Mouse (Mus musculus): ENCODE measurements around the gene Akap11. TPM values are rescaled to one million over a fixed set of nuclear protein-coding genes. Genes with fewer than 3 reads are reported as not detected.

Gene Akap11
- polyA plus RNA-seq, 1 experiment from 2014 or later: 34.5 TPM

- Histone ChIP-seq H3K36me3 (replicated peaks; ENCODE audit: control insufficient read depth, insufficient read depth) (peaks cover 80% of the 10 kb centered on the region), H3K9ac (no peak overlapping the region), H3K4me2 (replicated peaks) (no peak overlapping the region), H3K27ac (no peak overlapping the region), H3K4me3 (replicated peaks; ENCODE audit: low read length) (no peak overlapping the region), H3K4me1 (replicated peaks; ENCODE audit: control insufficient read depth, insufficient read depth, low read length) (no peaks in the 10 kb centered on the region), H3K9me3 (ENCODE audit: control insufficient read depth, low read length) (no peaks in the 10 kb centered on the region), H3K27me3 (ENCODE audit: control insufficient read depth, insufficient read depth, low read length) (no peaks in the 10 kb centered on the region)
- 82% methylated on average over 9 of the region's 9 CpGs for WGBS
- DNase-seq (ENCODE audit: low spot score) (peak; percentile 59), ATAC-seq (ENCODE audit: low FRiP score) (no peak)
Observed at GRCm38 (mm10) chr14:78510713-78511112, 25.9 kb downstream of the Akap11 start.

- no peak for DNase-seq (ENCODE audit: low spot score)
- no peaks in the 10 kb centered on the region for H3K4me1 ChIP-seq (replicated peaks; ENCODE audit: control insufficient read depth, insufficient read depth, low read length)
- H3K4me2 ChIP-seq (replicated peaks): no peak overlapping the region
- no peaks in the 10 kb centered on the region for H3K9me3 ChIP-seq (ENCODE audit: control insufficient read depth, low read length)
- no peak overlapping the region for H3K9ac ChIP-seq
- H3K27me3 ChIP-seq (ENCODE audit: control insufficient read depth, insufficient read depth, low read length): no peaks in the 10 kb centered on the region
- no peak overlapping the region for H3K4me3 ChIP-seq (replicated peaks; ENCODE audit: low read length)
- no peak overlapping the region for H3K27ac ChIP-seq
- 97% methylated on average over 6 of the region's 6 CpGs for WGBS
- ATAC-seq (ENCODE audit: low FRiP score): no peak
- peaks cover 85% of the 10 kb centered on the region for H3K36me3 ChIP-seq (replicated peaks; ENCODE audit: control insufficient read depth, insufficient read depth)
Observed at GRCm38 (mm10) chr14:78509791-78510190, 26.8 kb downstream of the Akap11 start.

- no peak overlapping the region for H3K27ac ChIP-seq
- H3K4me2 ChIP-seq (replicated peaks): no peak overlapping the region
- H3K9me3 ChIP-seq (ENCODE audit: control insufficient read depth, low read length): no peaks in the 10 kb centered on the region
- peaks cover 54% of the 10 kb centered on the region for H3K36me3 ChIP-seq (replicated peaks; ENCODE audit: control insufficient read depth, insufficient read depth)
- DNase-seq (ENCODE audit: low spot score) (no peak), ATAC-seq (ENCODE audit: low FRiP score) (no peak)
- no peaks in the 10 kb centered on the region for H3K4me1 ChIP-seq (replicated peaks; ENCODE audit: control insufficient read depth, insufficient read depth, low read length)
- 78% methylated on average over 3 of the region's 3 CpGs for WGBS
- H3K4me3 ChIP-seq (replicated peaks; ENCODE audit: low read length): no peak overlapping the region
- H3K9ac ChIP-seq: no peak overlapping the region
- H3K27me3 ChIP-seq (ENCODE audit: control insufficient read depth, insufficient read depth, low read length): no peaks in the 10 kb centered on the region
Observed at GRCm38 (mm10) chr14:78500578-78500977, 36.0 kb downstream of the Akap11 start.

- ATAC-seq (ENCODE audit: low FRiP score) (no peak), DNase-seq (ENCODE audit: low spot score) (no peak)
- Histone ChIP-seq H3K27ac (no peak overlapping the region), H3K27me3 (ENCODE audit: control insufficient read depth, insufficient read depth, low read length) (no peaks in the 10 kb centered on the region), H3K4me2 (replicated peaks) (no peak overlapping the region), H3K36me3 (replicated peaks; ENCODE audit: control insufficient read depth, insufficient read depth) (peaks cover 72% of the 10 kb centered on the region), H3K9ac (no peak overlapping the region), H3K4me3 (replicated peaks; ENCODE audit: low read length) (no peak overlapping the region), H3K4me1 (replicated peaks; ENCODE audit: control insufficient read depth, insufficient read depth, low read length) (no peaks in the 10 kb centered on the region), H3K9me3 (ENCODE audit: control insufficient read depth, low read length) (no peaks in the 10 kb centered on the region)
- WGBS: 97% methylated on average over 4 of the region's 4 CpGs
Observed at GRCm38 (mm10) chr14:78496691-78497090, 39.9 kb downstream of the Akap11 start.

- DNase-seq (ENCODE audit: low spot score) (no peak), ATAC-seq (ENCODE audit: low FRiP score) (no peak)
- Histone ChIP-seq H3K36me3 (replicated peaks; ENCODE audit: control insufficient read depth, insufficient read depth) (peaks cover 74% of the 10 kb centered on the region), H3K4me3 (replicated peaks; ENCODE audit: low read length) (no peak overlapping the region), H3K27ac (no peak overlapping the region), H3K4me2 (replicated peaks) (no peak overlapping the region), H3K9ac (no peak overlapping the region), H3K4me1 (replicated peaks; ENCODE audit: control insufficient read depth, insufficient read depth, low read length) (no peaks in the 10 kb centered on the region), H3K9me3 (ENCODE audit: control insufficient read depth, low read length) (no peaks in the 10 kb centered on the region), H3K27me3 (ENCODE audit: control insufficient read depth, insufficient read depth, low read length) (no peaks in the 10 kb centered on the region)
- WGBS: 82% methylated on average over 4 of the region's 4 CpGs
Observed at GRCm38 (mm10) chr14:78495241-78495640, 41.4 kb downstream of the Akap11 start.

GRCm38 (mm10) chr14:78492602-78493001 is 44.0 kb downstream of the Akap11 start:
- Histone ChIP-seq H3K9me3 (ENCODE audit: control insufficient read depth, low read length) (no peaks in the 10 kb centered on the region), H3K4me1 (replicated peaks; ENCODE audit: control insufficient read depth, insufficient read depth, low read length) (no peaks in the 10 kb centered on the region), H3K27me3 (ENCODE audit: control insufficient read depth, insufficient read depth, low read length) (no peaks in the 10 kb centered on the region), H3K4me2 (replicated peaks) (no peak overlapping the region), H3K27ac (no peak overlapping the region), H3K9ac (no peak overlapping the region), H3K4me3 (replicated peaks; ENCODE audit: low read length) (no peak overlapping the region), H3K36me3 (replicated peaks; ENCODE audit: control insufficient read depth, insufficient read depth) (peaks cover 59% of the 10 kb centered on the region)
- DNase-seq (ENCODE audit: low spot score): no peak
- WGBS: 83% methylated on average over 9 of the region's 9 CpGs
- ATAC-seq (ENCODE audit: low FRiP score): no peak

GRCm38 (mm10) chr14:78491432-78491831 is 45.2 kb downstream of the Akap11 start:
- Histone ChIP-seq H3K9me3 (ENCODE audit: control insufficient read depth, low read length) (no peaks in the 10 kb centered on the region), H3K36me3 (replicated peaks; ENCODE audit: control insufficient read depth, insufficient read depth) (peaks cover 51% of the 10 kb centered on the region), H3K9ac (no peak overlapping the region), H3K27me3 (ENCODE audit: control insufficient read depth, insufficient read depth, low read length) (no peaks in the 10 kb centered on the region), H3K4me1 (replicated peaks; ENCODE audit: control insufficient read depth, insufficient read depth, low read length) (no peaks in the 10 kb centered on the region), H3K27ac (no peak overlapping the region), H3K4me2 (replicated peaks) (no peak overlapping the region), H3K4me3 (replicated peaks; ENCODE audit: low read length) (no peak overlapping the region)
- ATAC-seq (ENCODE audit: low FRiP score): no peak
- no peak for DNase-seq (ENCODE audit: low spot score)

GRCm38 (mm10) chr14:78482385-78483231 is 54.0 kb downstream of the Akap11 start:
- ATAC-seq (ENCODE audit: low FRiP score): peak; percentile 87; the same call in 1 of the 2 replicates
- no peak overlapping the region for H3K4me3 ChIP-seq (replicated peaks; ENCODE audit: low read length)
- DNase-seq (ENCODE audit: low spot score): peak; percentile 73
- WGBS: 22% methylated on average over 14 of the region's 14 CpGs
- no peaks in the 10 kb centered on the region for H3K36me3 ChIP-seq (replicated peaks; ENCODE audit: control insufficient read depth, insufficient read depth)
- H3K4me2 ChIP-seq (replicated peaks): no peak overlapping the region
- H3K27me3 ChIP-seq (ENCODE audit: control insufficient read depth, insufficient read depth, low read length): no peaks in the 10 kb centered on the region
- no peaks in the 10 kb centered on the region for H3K9me3 ChIP-seq (ENCODE audit: control insufficient read depth, low read length)
- H3K27ac ChIP-seq: no peak overlapping the region
- H3K9ac ChIP-seq: no peak overlapping the region
- H3K4me1 ChIP-seq (replicated peaks; ENCODE audit: control insufficient read depth, insufficient read depth, low read length): no peaks in the 10 kb centered on the region; the same call in 1 of the 2 replicates

GRCm38 (mm10) chr14:78474058-78474457 is 62.5 kb downstream of the Akap11 start:
- WGBS: 91% methylated on average over 3 of the region's 3 CpGs
- H3K4me3 ChIP-seq (replicated peaks; ENCODE audit: low read length): no peak overlapping the region
- ATAC-seq (ENCODE audit: low FRiP score): no peak

More at GRCm38 (mm10) chr14:78474058-78474457, 62.5 kb downstream of the Akap11 start:
- Histone ChIP-seq H3K27ac (no peak overlapping the region), H3K27me3 (ENCODE audit: control insufficient read depth, insufficient read depth, low read length) (no peaks in the 10 kb centered on the region), H3K4me1 (replicated peaks; ENCODE audit: control insufficient read depth, insufficient read depth, low read length) (no peaks in the 10 kb centered on the region), H3K4me2 (replicated peaks) (no peak overlapping the region), H3K9ac (no peak overlapping the region), H3K36me3 (replicated peaks; ENCODE audit: control insufficient read depth, insufficient read depth) (no peaks in the 10 kb centered on the region), H3K9me3 (ENCODE audit: control insufficient read depth, low read length) (no peaks in the 10 kb centered on the region)
- no peak for DNase-seq (ENCODE audit: low spot score)
